Comparison of ENCODE assay signal across 12 mouse cellular contexts in genomic region chr2:150665006-150665405, GRCm38 (mm10). TPM values are rescaled to one million over a fixed set of nuclear protein-coding genes. Genes with fewer than 3 reads are reported as not detected.
DNase-seq lines count a peak whose midpoint lies in the region; ATAC-seq and TF ChIP-seq lines count a peak whose summit lies in the region.
"Had no signal": no experiment of that assay in that cellular context is flagged by ENCODE, and none has a peak within 500 bp of the region (broad histone marks: within the 10 kb centered on the region; RNA-seq: fewer than 3 reads in every experiment).

No protein-coding gene starts in this region.

- H3K27ac ChIP-seq in heart, embryonic 16.5 days (ENCODE audit: low read length): 0 out of 2 replicates have a peak overlapping the region, but pooled peaks have one; percentile 14
- no peak overlapping the region; the same call in 1 of the 2 replicates for H3K27ac ChIP-seq in midbrain, embryonic 11.5 days (ENCODE audit: low read depth, low read length)
- no peak overlapping the region for H3K27ac ChIP-seq in kidney, embryonic 15.5 days

- DNase-seq in heart, postnatal 10 days: no peak
- no peak for DNase-seq in G1E (ENCODE audit: low spot score)
- peak; percentile 44 for DNase-seq in c-Kit-positive CD71-positive TER-119-negative erythroid progenitor cells, embryonic 14.5 days (ENCODE audit: low read depth)
- DNase-seq in midbrain, embryonic 11.5 days (ENCODE audit: low spot score, missing footprints): no peak
- DNase-seq in spleen, adult 18-20 months: no peak
- DNase-seq: embryo, embryonic 11 days; retina, postnatal 1 day had no signal

- H3K4me1 ChIP-seq in heart, embryonic 16.5 days (ENCODE audit: control insufficient read depth, insufficient read depth, low read length): peaks cover 27% of the 10 kb centered on the region
- peaks cover 82% of the 10 kb centered on the region for H3K4me1 ChIP-seq in G1E (ENCODE audit: insufficient read depth, low read depth, low read length)
- peaks cover 16% of the 10 kb centered on the region for H3K4me1 ChIP-seq in midbrain, embryonic 11.5 days (ENCODE audit: control insufficient read depth, insufficient read depth, low read length)
- peaks cover 19% of the 10 kb centered on the region for H3K4me1 ChIP-seq in kidney, embryonic 15.5 days

- WGBS in heart, embryonic 16.5 days: 73% methylated on average over 2 of the region's 2 CpGs
- 75% methylated on average over 2 of the region's 2 CpGs for WGBS in midbrain, embryonic 11.5 days
- 51% methylated on average over 2 of the region's 2 CpGs for WGBS in kidney, embryonic 15.5 days

- no peak overlapping the region for H3K4me3 ChIP-seq in heart, embryonic 16.5 days (ENCODE audit: low read length)
- peak overlapping the region; percentile 65; the same call in 1 of the 2 replicates for H3K4me3 ChIP-seq in G1E (ENCODE audit: low read depth, low read length)
- H3K4me3 ChIP-seq in midbrain, embryonic 11.5 days (ENCODE audit: low read depth, low read length): no peak overlapping the region
- H3K4me3 ChIP-seq in kidney, embryonic 15.5 days (replicated peaks): no peak overlapping the region

- no peaks in the 10 kb centered on the region for H3K36me3 ChIP-seq in heart, embryonic 16.5 days (ENCODE audit: control insufficient read depth, insufficient read depth)
- H3K36me3 ChIP-seq in G1E (replicated peaks): peaks cover 41% of the 10 kb centered on the region
- H3K36me3 ChIP-seq in midbrain, embryonic 11.5 days (ENCODE audit: control insufficient read depth, insufficient read depth, low read length): no peaks in the 10 kb centered on the region
- H3K36me3 ChIP-seq in kidney, embryonic 15.5 days: no peaks in the 10 kb centered on the region

- no peaks in the 10 kb centered on the region for H3K27me3 ChIP-seq in heart, embryonic 16.5 days (ENCODE audit: control insufficient read depth, insufficient read depth, low read length)
- H3K27me3 ChIP-seq in G1E (ENCODE audit: insufficient read depth, low read length): no peaks in the 10 kb centered on the region
- peaks cover 3% of the 10 kb centered on the region; the same call in 1 of the 2 replicates for H3K27me3 ChIP-seq in midbrain, embryonic 11.5 days (ENCODE audit: control insufficient read depth, insufficient read depth, low read length)
- peaks cover 21% of the 10 kb centered on the region for H3K27me3 ChIP-seq in kidney, embryonic 15.5 days

- no peaks in the 10 kb centered on the region for H3K9me3 ChIP-seq in heart, embryonic 16.5 days (replicated peaks; ENCODE audit: control insufficient read depth, low read length)
- H3K9me3 ChIP-seq in G1E (replicated peaks): no peaks in the 10 kb centered on the region
- no peaks in the 10 kb centered on the region for H3K9me3 ChIP-seq in midbrain, embryonic 11.5 days (ENCODE audit: control insufficient read depth, low read length)
- H3K9me3 ChIP-seq in kidney, embryonic 15.5 days (replicated peaks): no peaks in the 10 kb centered on the region

- no peak overlapping the region for H3K4me2 ChIP-seq in heart, embryonic 16.5 days (ENCODE audit: low read depth, low read length)
- peak overlapping the region; percentile 12; the same call in 1 of the 2 replicates for H3K4me2 ChIP-seq in midbrain, embryonic 11.5 days
- no peak overlapping the region for H3K4me2 ChIP-seq in kidney, embryonic 15.5 days

- ATAC-seq in heart, embryonic 16.5 days (replicated peaks; ENCODE audit: extremely low read depth, insufficient read depth, low FRiP score): no peak
- 0 out of 2 replicates have a peak, but pooled peaks have one; percentile 2 for ATAC-seq in G1E (ENCODE audit: extremely low read depth, insufficient number of reproducible peaks, low FRiP score, poor library complexity, severe bottlenecking)
- ATAC-seq in midbrain, embryonic 11.5 days (ENCODE audit: low FRiP score): no peak
- ATAC-seq in kidney, embryonic 15.5 days (replicated peaks; ENCODE audit: low FRiP score): no peak
- ATAC-seq: lung, postnatal 0 days had no signal

- TF ChIP-seq CTCF in G1E (IDR thresholded peaks at IDR 0.05; ENCODE audit: low read depth, low read length): no peak

- no peak overlapping the region for H3K9ac ChIP-seq in heart, embryonic 16.5 days (ENCODE audit: low read length)
- no peak overlapping the region for H3K9ac ChIP-seq in midbrain, embryonic 11.5 days (ENCODE audit: low read length)
- no peak overlapping the region for H3K9ac ChIP-seq in kidney, embryonic 15.5 days

- intact Hi-C loops in heart, postnatal 10 days (cut with DNase I): no loop called here

RNA-seq across cellular contexts. Expression of gene Acss1, which starts 3.3 kb away (rescaled TPM):
- 14.1 and 15.4 TPM in 2 replicates for polyA plus RNA-seq in heart, embryonic 16.5 days (2015; fragmentation: Nextera tagmentation; extraction: Ambion mirVana)
- 10 to 100 TPM; 66.8 to 68.2 TPM for total RNA-seq in heart, postnatal 10 days (2021)
- total RNA-seq in G1E (2014; fragmentation: Nextera tagmentation) (121 and 123 TPM in 2 replicates), G1E (2017) (67.3 and 75.9 TPM in 2 replicates)
- polyA plus RNA-seq in G1E (2012): 24.8 and 42.1 TPM in 2 replicates
- polyA plus RNA-seq in midbrain, embryonic 11.5 days (2014; fragmentation: Nextera tagmentation; extraction: Ambion mirVana): 20.5 and 21.5 TPM in 2 replicates
- polyA plus RNA-seq in kidney, embryonic 15.5 days (2015; fragmentation: Nextera tagmentation; extraction: Ambion mirVana): 9.5 and 9.9 TPM in 2 replicates

RNA-seq across cellular contexts. Expression of gene Vsx1, which starts 24.2 kb away (rescaled TPM):
- not detected in 2 replicates for polyA plus RNA-seq in heart, embryonic 16.5 days (2015; fragmentation: Nextera tagmentation; extraction: Ambion mirVana)
- not detected for total RNA-seq in heart, postnatal 10 days (2021)
- not detected in 2 replicates for total RNA-seq in G1E (2014; fragmentation: Nextera tagmentation)
- total RNA-seq in G1E (2017): 0.05 TPM in 1 of 2 replicates, not detected in the other
- polyA plus RNA-seq in G1E (2012): not detected in 2 replicates
- polyA plus RNA-seq in midbrain, embryonic 11.5 days (2014; fragmentation: Nextera tagmentation; extraction: Ambion mirVana): 0.31 and 0.33 TPM in 2 replicates
- not detected in 2 replicates for polyA plus RNA-seq in kidney, embryonic 15.5 days (2015; fragmentation: Nextera tagmentation; extraction: Ambion mirVana)
- polyA plus RNA-seq: heart, embryonic 14.5 days; lung, postnatal 0 days; stomach, embryonic 14.5 days had no signal

RNA-seq across cellular contexts. Expression of gene Apmap, which starts 56.6 kb away (rescaled TPM):
- polyA plus RNA-seq in heart, embryonic 16.5 days (2015; fragmentation: Nextera tagmentation; extraction: Ambion mirVana): 26.6 and 28.8 TPM in 2 replicates
- total RNA-seq in heart, postnatal 10 days (2021): 10 to 100 TPM; 45.6 to 62.8 TPM
- 15.1 and 17.0 TPM in 2 replicates for total RNA-seq in G1E (2014; fragmentation: Nextera tagmentation)
- 31.5 and 32.3 TPM in 2 replicates for total RNA-seq in G1E (2017)
- polyA plus RNA-seq in G1E (2012): 37.7 and 55.2 TPM in 2 replicates
- polyA plus RNA-seq in midbrain, embryonic 11.5 days (2014; fragmentation: Nextera tagmentation; extraction: Ambion mirVana): 36.9 and 37.7 TPM in 2 replicates
- 46.0 and 47.6 TPM in 2 replicates for polyA plus RNA-seq in kidney, embryonic 15.5 days (2015; fragmentation: Nextera tagmentation; extraction: Ambion mirVana)
